Mouse (Mus musculus): ENCODE measurements around the gene Tas1r3.

DNA sequence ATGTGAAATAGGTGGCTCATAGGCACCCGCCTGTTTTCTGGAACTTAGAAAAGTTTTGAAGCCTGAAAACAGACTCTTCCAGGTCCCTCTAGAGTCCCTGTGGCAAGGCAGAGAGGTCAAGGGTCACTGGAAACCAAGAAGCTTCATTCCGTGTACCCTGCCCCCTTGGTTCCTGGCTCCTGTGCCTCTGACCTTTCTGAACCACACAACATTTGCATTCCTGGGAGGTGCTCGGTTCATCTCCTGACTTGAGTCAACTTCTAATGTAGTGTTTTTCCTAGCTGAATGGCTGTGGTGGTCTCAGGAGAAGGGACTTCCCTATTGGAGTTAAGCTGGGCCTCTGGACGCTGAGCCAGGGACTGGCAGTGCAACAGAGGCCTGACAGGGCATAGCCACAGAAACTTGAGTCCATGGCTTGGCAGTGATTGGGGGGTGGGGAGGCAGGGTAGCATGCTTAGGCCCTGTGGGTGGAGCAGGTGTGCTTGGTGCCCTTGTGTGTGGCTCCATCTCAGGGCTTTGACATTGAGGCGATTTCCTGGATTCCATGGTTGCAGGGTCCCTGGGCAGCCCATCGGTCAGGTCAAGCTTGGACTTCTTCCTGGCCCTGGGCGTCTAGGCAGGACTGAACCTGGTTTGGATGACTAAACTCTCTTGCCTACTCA lies 14.6 kb downstream of the Tas1r3 start:
- TF ChIP-seq CTCF (IDR thresholded peaks at IDR 0.05; ENCODE audit: low read depth) (no peak), EP300 (IDR thresholded peaks at IDR 0.05; ENCODE audit: low read depth) (no peak)
